Mouse (Mus musculus): ENCODE results near the gene Fut2.

DNA sequence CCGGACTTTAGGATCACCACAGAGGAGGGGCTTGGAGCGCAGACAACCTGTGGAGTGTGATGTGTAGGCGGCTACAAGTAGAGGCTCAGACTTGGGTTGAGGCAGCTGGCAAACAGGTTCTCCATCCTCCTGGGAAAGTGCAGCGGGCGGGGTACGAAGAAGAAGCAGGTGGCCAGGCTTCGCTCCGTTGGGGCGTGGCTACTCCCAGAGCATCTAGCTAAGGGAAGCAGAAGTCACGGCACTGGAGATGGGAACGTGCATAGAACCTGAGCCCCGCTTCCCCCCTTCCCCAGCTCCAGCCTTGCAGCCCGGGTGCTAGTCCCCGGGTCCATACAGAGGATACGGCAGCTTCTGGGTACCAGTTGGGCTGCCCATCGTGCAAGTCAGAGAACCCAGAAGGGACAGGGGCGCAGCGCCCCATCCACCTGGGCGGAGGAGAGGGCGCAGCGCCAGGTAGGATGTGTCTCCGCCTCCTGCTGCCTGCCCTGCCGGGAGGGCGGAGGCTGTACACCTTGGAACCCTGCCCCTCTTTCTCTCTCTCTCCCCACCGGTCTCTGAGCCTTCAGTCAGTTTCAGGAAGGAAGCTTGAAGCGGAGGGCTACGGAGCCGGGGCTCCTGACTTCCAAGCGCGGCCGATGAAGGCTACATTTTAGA, 49.0 kb downstream of the Fut2 start, which contains the start of gene Fut1:
- TF ChIP-seq MAFK (IDR thresholded peaks at IDR 0.05; ENCODE audit: insufficient read depth, low read depth, low read length): no peak
- no peak for TF ChIP-seq ZNF384 (IDR thresholded peaks at IDR 0.05; ENCODE audit: low read depth, low read length)
